Mouse (Mus musculus): Measurements from ENCODE around the gene Tmem179b. TPM values are rescaled to one million over a fixed set of nuclear protein-coding genes. Genes with fewer than 3 reads are reported as not detected.

Gene Tmem179b
- polyA plus RNA-seq, 1 experiment = 197 TPM

- peaks cover 83% of the 10 kb centered on the region for H3K36me3 ChIP-seq (ENCODE audit: control insufficient read depth, insufficient read depth, low read length)
- no peaks in the 10 kb centered on the region for H3K27me3 ChIP-seq (ENCODE audit: control insufficient read depth, insufficient read depth, low read length)
- DNase-seq = no peak
- H3K4me1 ChIP-seq (replicated peaks; ENCODE audit: control insufficient read depth, insufficient read depth, low read length) = peaks cover 4% of the 10 kb centered on the region
- H3K4me3 ChIP-seq (ENCODE audit: control insufficient read depth, insufficient read depth, low read length) = no peak overlapping the region
- TF ChIP-seq CTCF (IDR thresholded peaks at IDR 0.05; ENCODE audit: borderline replicate concordance, control insufficient read depth, extremely low read depth, insufficient read depth, low read length, poor library complexity) (no peak), POLR2A (IDR thresholded peaks at IDR 0.05; ENCODE audit: control insufficient read depth, extremely low read depth, insufficient read depth, low read length, poor library complexity) (no peak)
- WGBS = 97% methylated on average over 9 of the region's 9 CpGs
- no peak overlapping the region for H3K27ac ChIP-seq (ENCODE audit: control insufficient read depth, insufficient read depth, low read length)
Measured at GRCm38 (mm10) chr19:8765562-8765961, 8.7 kb downstream of the Tmem179b start.

- WGBS = 92% methylated on average over 4 of the region's 4 CpGs
- Histone ChIP-seq H3K4me1 (replicated peaks; ENCODE audit: control insufficient read depth, insufficient read depth, low read length) (peaks cover 4% of the 10 kb centered on the region; the same call in 1 of the 2 replicates), H3K4me3 (ENCODE audit: control insufficient read depth, insufficient read depth, low read length) (no peak overlapping the region), H3K27ac (ENCODE audit: control insufficient read depth, insufficient read depth, low read length) (no peak overlapping the region), H3K27me3 (ENCODE audit: control insufficient read depth, insufficient read depth, low read length) (no peaks in the 10 kb centered on the region), H3K36me3 (ENCODE audit: control insufficient read depth, insufficient read depth, low read length) (peaks cover 62% of the 10 kb centered on the region)
- TF ChIP-seq CTCF (IDR thresholded peaks at IDR 0.05; ENCODE audit: borderline replicate concordance, control insufficient read depth, extremely low read depth, insufficient read depth, low read length, poor library complexity) (no peak), POLR2A (IDR thresholded peaks at IDR 0.05; ENCODE audit: control insufficient read depth, extremely low read depth, insufficient read depth, low read length, poor library complexity) (no peak)
- DNase-seq = no peak
Measured at GRCm38 (mm10) chr19:8763276-8763675, 11.0 kb downstream of the Tmem179b start.

- WGBS = 93% methylated on average over 2 of the region's 2 CpGs
- H3K27ac ChIP-seq (ENCODE audit: control insufficient read depth, insufficient read depth, low read length) = no peak overlapping the region
- peaks cover 6% of the 10 kb centered on the region for H3K4me1 ChIP-seq (replicated peaks; ENCODE audit: control insufficient read depth, insufficient read depth, low read length)
- H3K27me3 ChIP-seq (ENCODE audit: control insufficient read depth, insufficient read depth, low read length) = no peaks in the 10 kb centered on the region
- peaks cover 37% of the 10 kb centered on the region for H3K36me3 ChIP-seq (ENCODE audit: control insufficient read depth, insufficient read depth, low read length)
- no peak for TF ChIP-seq POLR2A (IDR thresholded peaks at IDR 0.05; ENCODE audit: control insufficient read depth, extremely low read depth, insufficient read depth, low read length, poor library complexity)
- no peak for TF ChIP-seq CTCF (IDR thresholded peaks at IDR 0.05; ENCODE audit: borderline replicate concordance, control insufficient read depth, extremely low read depth, insufficient read depth, low read length, poor library complexity)
- peak; percentile 20 for DNase-seq
- no peak overlapping the region for H3K4me3 ChIP-seq (ENCODE audit: control insufficient read depth, insufficient read depth, low read length)
Measured at GRCm38 (mm10) chr19:8760757-8761156, 13.5 kb downstream of the Tmem179b start.

GRCm38 (mm10) chr19:8758899-8759298 lies 15.4 kb downstream of the Tmem179b start:
- WGBS = 74% methylated on average over 2 of the region's 2 CpGs
- no peaks in the 10 kb centered on the region for H3K27me3 ChIP-seq (ENCODE audit: control insufficient read depth, insufficient read depth, low read length)
- no peak overlapping the region for H3K27ac ChIP-seq (ENCODE audit: control insufficient read depth, insufficient read depth, low read length)
- H3K4me3 ChIP-seq (ENCODE audit: control insufficient read depth, insufficient read depth, low read length) = no peak overlapping the region
- H3K36me3 ChIP-seq (ENCODE audit: control insufficient read depth, insufficient read depth, low read length) = peaks cover 24% of the 10 kb centered on the region
- H3K4me1 ChIP-seq (replicated peaks; ENCODE audit: control insufficient read depth, insufficient read depth, low read length) = peaks cover 13% of the 10 kb centered on the region
- DNase-seq = no peak
- TF ChIP-seq CTCF (IDR thresholded peaks at IDR 0.05; ENCODE audit: borderline replicate concordance, control insufficient read depth, extremely low read depth, insufficient read depth, low read length, poor library complexity) = no peak
- TF ChIP-seq POLR2A (IDR thresholded peaks at IDR 0.05; ENCODE audit: control insufficient read depth, extremely low read depth, insufficient read depth, low read length, poor library complexity) = no peak

- H3K36me3 ChIP-seq (ENCODE audit: control insufficient read depth, insufficient read depth, low read length) = peaks cover 20% of the 10 kb centered on the region
- DNase-seq = peak; percentile 17
- TF ChIP-seq CTCF (IDR thresholded peaks at IDR 0.05; ENCODE audit: borderline replicate concordance, control insufficient read depth, extremely low read depth, insufficient read depth, low read length, poor library complexity) = no peak
- H3K4me1 ChIP-seq (replicated peaks; ENCODE audit: control insufficient read depth, insufficient read depth, low read length) = peaks cover 13% of the 10 kb centered on the region
- H3K4me3 ChIP-seq (ENCODE audit: control insufficient read depth, insufficient read depth, low read length) = peak overlapping the region; percentile 95
- H3K27me3 ChIP-seq (ENCODE audit: control insufficient read depth, insufficient read depth, low read length) = no peaks in the 10 kb centered on the region
- WGBS = under 1% methylated on average over 14 of the region's 14 CpGs
- peak overlapping the region; percentile 54 for H3K27ac ChIP-seq (ENCODE audit: control insufficient read depth, insufficient read depth, low read length)
Measured at GRCm38 (mm10) chr19:8757471-8757998, 16.7 kb downstream of the Tmem179b start.

- Histone ChIP-seq H3K27ac (ENCODE audit: control insufficient read depth, insufficient read depth, low read length) (peak within 1 kb of the TSS; percentile 54), H3K27me3 (ENCODE audit: control insufficient read depth, insufficient read depth, low read length) (no peaks in the 10 kb centered on the region), H3K36me3 (ENCODE audit: control insufficient read depth, insufficient read depth, low read length) (peaks cover 21% of the 10 kb centered on the region), H3K4me3 (ENCODE audit: control insufficient read depth, insufficient read depth, low read length) (peak within 1 kb of the TSS; percentile 95), H3K4me1 (replicated peaks; ENCODE audit: control insufficient read depth, insufficient read depth, low read length) (peaks cover 13% of the 10 kb centered on the region)
- TF ChIP-seq CTCF (IDR thresholded peaks at IDR 0.05; ENCODE audit: borderline replicate concordance, control insufficient read depth, extremely low read depth, insufficient read depth, low read length, poor library complexity) = peak; percentile 45; the same call in 1 of the 2 replicates
- peak; percentile 95 for TF ChIP-seq POLR2A (IDR thresholded peaks at IDR 0.05; ENCODE audit: control insufficient read depth, extremely low read depth, insufficient read depth, low read length, poor library complexity)
- WGBS = under 1% methylated on average over 75 of the region's 75 CpGs
- DNase-seq = peak; percentile 90
Measured at GRCm38 (mm10) chr19:8756635-8757387, 17.5 kb downstream of the Tmem179b start, which contains the start of gene Nxf1. Nxf1 (plus strand) TSS chr19:8757073.

Measured in thymus, adult 2 months (tissue).